Comparison of ENCODE assay signal across 7 mouse cellular contexts in genomic region chrX:101428785-101429141, GRCm38 (mm10). TPM values are rescaled to one million over a fixed set of nuclear protein-coding genes. Genes with fewer than 3 reads are reported as not detected.
DNase-seq lines count a peak whose midpoint lies in the region; ATAC-seq and TF ChIP-seq lines count a peak whose summit lies in the region.

No protein-coding gene starts in this region.

- no peaks in the 10 kb centered on the region for H3K9me3 ChIP-seq in limb, embryonic 11.5 days (ENCODE audit: control insufficient read depth, low read length)
- no peaks in the 10 kb centered on the region for H3K9me3 ChIP-seq in neural tube, embryonic 14.5 days (ENCODE audit: control insufficient read depth, low read length)

- H3K9ac ChIP-seq in limb, embryonic 11.5 days (ENCODE audit: low read length): peak overlapping the region; percentile 43; the same call in 1 of the 2 replicates
- no peak overlapping the region; the same call in 1 of the 2 replicates for H3K9ac ChIP-seq in neural tube, embryonic 14.5 days (replicated peaks; ENCODE audit: low read depth, low read length)

- WGBS in limb, embryonic 11.5 days: 27% methylated on average over 7 of the region's 7 CpGs
- 23% methylated on average over 7 of the region's 7 CpGs for WGBS in neural tube, embryonic 14.5 days

- H3K27ac ChIP-seq in left cerebral cortex, adult 2 months: peak overlapping the region; percentile 88
- peak overlapping the region; percentile 96 for H3K27ac ChIP-seq in bone marrow macrophage, adult 2 months (ENCODE audit: insufficient read depth, low read depth, low read length)
- peak overlapping the region; percentile 92 for H3K27ac ChIP-seq in limb, embryonic 11.5 days (replicated peaks; ENCODE audit: low read depth, low read length)
- peak overlapping the region; percentile 81 for H3K27ac ChIP-seq in neural tube, embryonic 14.5 days (ENCODE audit: low read depth, low read length)

- TF ChIP-seq POLR2A in bone marrow macrophage, adult 2 months (IDR thresholded peaks at IDR 0.05; ENCODE audit: borderline replicate concordance, low read depth, low read length): no peak

- TF ChIP-seq CTCF in left cerebral cortex, adult 2 months (IDR thresholded peaks at IDR 0.05): no peak
- TF ChIP-seq CTCF in bone marrow macrophage, adult 2 months (IDR thresholded peaks at IDR 0.05; ENCODE audit: low read depth, low read length): no peak

- peak overlapping the region; percentile 56 for H3K4me3 ChIP-seq in left cerebral cortex, adult 2 months
- peak overlapping the region; percentile 98 for H3K4me3 ChIP-seq in bone marrow macrophage, adult 2 months (ENCODE audit: insufficient read depth, low read length)
- peak overlapping the region; percentile 14; the same call in 1 of the 2 replicates for H3K4me3 ChIP-seq in limb, embryonic 11.5 days (ENCODE audit: low read depth, low read length)
- H3K4me3 ChIP-seq in neural tube, embryonic 14.5 days (ENCODE audit: low read depth, low read length): peak overlapping the region; percentile 56

- 0 out of 2 replicates have a peak, but pooled peaks cover 2% of the 10 kb centered on the region for H3K27me3 ChIP-seq in limb, embryonic 11.5 days (ENCODE audit: control insufficient read depth, insufficient read depth, low read length)
- no peaks in the 10 kb centered on the region for H3K27me3 ChIP-seq in neural tube, embryonic 14.5 days (ENCODE audit: control insufficient read depth, insufficient read depth, low read length)

- no peaks in the 10 kb centered on the region for H3K36me3 ChIP-seq in limb, embryonic 11.5 days (ENCODE audit: control insufficient read depth, insufficient read depth, low read length)
- H3K36me3 ChIP-seq in neural tube, embryonic 14.5 days (ENCODE audit: control insufficient read depth, insufficient read depth, low read length): no peaks in the 10 kb centered on the region

- ATAC-seq in erythroblast, adult 5-6 weeks (replicated peaks; ENCODE audit: low FRiP score, poor library complexity, severe bottlenecking): peak; percentile 33
- ATAC-seq in limb, embryonic 11.5 days (ENCODE audit: insufficient number of reproducible peaks, low FRiP score, low TSS enrichment, low read depth): no peak
- peak; percentile 7; the same call in 1 of the 2 replicates for ATAC-seq in neural tube, embryonic 14.5 days (ENCODE audit: low read depth)

- intact Hi-C loops in left cerebral cortex, adult 2 months (cut with DNase I): loop anchor here (1.0 kb wide), 1 partner anchor 9 kb away; no protein-coding TSS in a partner anchor

- no peak for DNase-seq in left cerebral cortex, adult 2 months (ENCODE audit: extremely low spot score in 1 of 2, low spot score in 2 of 2)
- DNase-seq in left cerebral cortex, adult 8-10 months (ENCODE audit: low spot score in 2 of 2): no peak
- peak; percentile 29 for DNase-seq in limb, embryonic 11.5 days (ENCODE audit: low spot score)
- DNase-seq in gastrocnemius, adult 18-20 months (ENCODE audit: low spot score): no peak

- peak overlapping the region; percentile 22; the same call in 1 of the 2 replicates for H3K4me2 ChIP-seq in limb, embryonic 11.5 days (ENCODE audit: low read depth, severe bottlenecking)
- H3K4me2 ChIP-seq in neural tube, embryonic 14.5 days (ENCODE audit: low read depth, low read length): peak overlapping the region; percentile 40

- H3K4me1 ChIP-seq in bone marrow macrophage, adult 2 months (ENCODE audit: control insufficient read depth, insufficient read depth, low read length): peaks cover 6% of the 10 kb centered on the region
- no peaks in the 10 kb centered on the region for H3K4me1 ChIP-seq in limb, embryonic 11.5 days (ENCODE audit: control insufficient read depth, insufficient read depth, low read length)
- no peaks in the 10 kb centered on the region for H3K4me1 ChIP-seq in neural tube, embryonic 14.5 days (ENCODE audit: control insufficient read depth, insufficient read depth, low read length)

RNA-seq across cellular contexts. Expression of gene Nono, which starts 0.4 kb away (rescaled TPM):
- 100 to 1,000 TPM in 1 of 2 experiments, 10 to 100 TPM in 1; 98.2 to 123 TPM for total RNA-seq in left cerebral cortex, adult 2 months (2021)
- 100 to 1,000 TPM; 111 to 132 (median 113) TPM for total RNA-seq in left cerebral cortex, adult 8-10 months (2022)
- 242 and 247 TPM in 2 replicates for polyA plus RNA-seq in bone marrow macrophage, adult 2 months (2012; ENCODE audit: insufficient read depth, insufficient read length, missing spikeins)
- total RNA-seq in erythroblast, adult 5-6 weeks (2015; ENCODE audit: low replicate concordance): 66.0 and 86.1 TPM in 2 replicates
- 111 and 145 TPM in 2 replicates for total RNA-seq in erythroblast, adult 5-6 weeks (2017; ENCODE audit: low replicate concordance)
- 639 and 680 TPM in 2 replicates for polyA plus RNA-seq in limb, embryonic 11.5 days (2014; fragmentation: Nextera tagmentation; extraction: Ambion mirVana)
- 237 and 332 TPM in 2 replicates for polyA plus RNA-seq in neural tube, embryonic 14.5 days (2014; fragmentation: Nextera tagmentation; extraction: Ambion mirVana)
- total RNA-seq in gastrocnemius, adult 18-20 months (2021): 10 to 100 TPM; 36.1 to 52.8 TPM

RNA-seq across cellular contexts. Expression of gene Zmym3, which starts 8.1 kb away (rescaled TPM):
- 100 to 1,000 TPM; 142 to 174 TPM for total RNA-seq in left cerebral cortex, adult 2 months (2021)
- total RNA-seq in left cerebral cortex, adult 8-10 months (2022): 100 to 1,000 TPM; 145 to 161 (median 153) TPM
- 34.3 and 41.8 TPM in 2 replicates for polyA plus RNA-seq in bone marrow macrophage, adult 2 months (2012; ENCODE audit: insufficient read depth, insufficient read length, missing spikeins)
- 35.4 and 42.2 TPM in 2 replicates for total RNA-seq in erythroblast, adult 5-6 weeks (2015; ENCODE audit: low replicate concordance)
- 4.7 and 22.7 TPM in 2 replicates for total RNA-seq in erythroblast, adult 5-6 weeks (2017; ENCODE audit: low replicate concordance)
- polyA plus RNA-seq in limb, embryonic 11.5 days (2014; fragmentation: Nextera tagmentation; extraction: Ambion mirVana): 27.4 and 29.5 TPM in 2 replicates
- 61.6 and 66.1 TPM in 2 replicates for polyA plus RNA-seq in neural tube, embryonic 14.5 days (2014; fragmentation: Nextera tagmentation; extraction: Ambion mirVana)
- total RNA-seq in gastrocnemius, adult 18-20 months (2021): 10 to 100 TPM in 1 of 2 experiments, 1 to 10 TPM in 1; 8.9 to 11.8 TPM

RNA-seq across cellular contexts. Expression of gene Itgb1bp2, which starts 20.1 kb away (rescaled TPM):
- 1 to 10 TPM in 1 of 2 experiments, under 1 TPM in 1; 0.68 to 1.2 TPM for total RNA-seq in left cerebral cortex, adult 2 months (2021)
- total RNA-seq in left cerebral cortex, adult 8-10 months (2022): 1 to 10 TPM in 2 of 4 experiments, under 1 TPM in 2; 0.42 to 1.7 (median 1.0) TPM
- 1.2 TPM in 1 of 2 replicates, not detected in the other for polyA plus RNA-seq in bone marrow macrophage, adult 2 months (2012; ENCODE audit: insufficient read depth, insufficient read length, missing spikeins)
- 2.3 TPM in 1 of 2 replicates, not detected in the other for total RNA-seq in erythroblast, adult 5-6 weeks (2015; ENCODE audit: low replicate concordance)
- total RNA-seq in erythroblast, adult 5-6 weeks (2017; ENCODE audit: low replicate concordance): 1.5 and 3.2 TPM in 2 replicates
- polyA plus RNA-seq in limb, embryonic 11.5 days (2014; fragmentation: Nextera tagmentation; extraction: Ambion mirVana): 2.4 and 3.5 TPM in 2 replicates
- 1.9 and 2.1 TPM in 2 replicates for polyA plus RNA-seq in neural tube, embryonic 14.5 days (2014; fragmentation: Nextera tagmentation; extraction: Ambion mirVana)
- total RNA-seq in gastrocnemius, adult 18-20 months (2021): 100 to 1,000 TPM; 154 to 155 TPM

RNA-seq across cellular contexts. Expression of gene Gjb1, which starts 52.6 kb away (rescaled TPM):
- 1 to 10 TPM; 6.4 to 8.8 TPM for total RNA-seq in left cerebral cortex, adult 2 months (2021)
- 10 to 100 TPM; 19.0 to 20.0 (median 19.3) TPM for total RNA-seq in left cerebral cortex, adult 8-10 months (2022)
- polyA plus RNA-seq in bone marrow macrophage, adult 2 months (2012; ENCODE audit: insufficient read depth, insufficient read length, missing spikeins): not detected in 2 replicates
- total RNA-seq in erythroblast, adult 5-6 weeks (2015; ENCODE audit: low replicate concordance): not detected in 2 replicates
- not detected in 2 replicates for total RNA-seq in erythroblast, adult 5-6 weeks (2017; ENCODE audit: low replicate concordance)
- not detected in 2 replicates for polyA plus RNA-seq in limb, embryonic 11.5 days (2014; fragmentation: Nextera tagmentation; extraction: Ambion mirVana)
- polyA plus RNA-seq in neural tube, embryonic 14.5 days (2014; fragmentation: Nextera tagmentation; extraction: Ambion mirVana): 1.3 TPM in 2 replicates
- total RNA-seq in gastrocnemius, adult 18-20 months (2021): under 1 TPM; 0.34 to 0.83 TPM

Comparison
In these comparisons a context has a peak if more than half of its experiments do, and no peak if none do; other contexts are left out.
1. H3K4me3 ChIP-seq: peak in every context shown above with its lines; median percentile 98 in bone marrow macrophage, adult 2 months; 56 in left cerebral cortex, adult 2 months; 56 in neural tube, embryonic 14.5 days; 14 in limb, embryonic 11.5 days.
2. RNA of gene Itgb1bp2, which starts 20.1 kb away (total RNA-seq): 154 to 155 TPM in gastrocnemius, adult 18-20 months; 1.5 to 3.2 TPM in erythroblast, adult 5-6 weeks, 0.42 to 1.7 TPM in left cerebral cortex, adult 8-10 months and 0.68 to 1.2 TPM in left cerebral cortex, adult 2 months; every median in the first group is over 10 times any median in the second.
3. Peak in every context shown above with its lines, with median percentiles within 50 percentile points of each other: H3K27ac ChIP-seq.